Mouse (Mus musculus) heart, postnatal 4 days (tissue): ENCODE measurements around the gene Hibadh. TPM values are rescaled to one million over a fixed set of nuclear protein-coding genes. Genes with fewer than 3 reads are reported as not detected.

ENCODE experiments used
- DNase-seq: peaks from one replicate; pipeline ENCODE4 v3.0.0; 2021
- total RNA-seq, 2 experiments: library from RNA; stranded (reverse); gene quantifications; 2 replicates each; pipeline ENCODE4 v1.2.3; 2021

Hibadh gene
- total RNA-seq, 2 experiments from 2014 or later, result 126 to 131 TPM

GRCm38 (mm10) chr6:52567327-52568299 lies 72.6 kb downstream of the Hibadh start:
- no peak for DNase-seq

- DNase-seq, result no peak
Measured at GRCm38 (mm10) chr6:52565210-52565609, 75.0 kb downstream of the Hibadh start.

DNA sequence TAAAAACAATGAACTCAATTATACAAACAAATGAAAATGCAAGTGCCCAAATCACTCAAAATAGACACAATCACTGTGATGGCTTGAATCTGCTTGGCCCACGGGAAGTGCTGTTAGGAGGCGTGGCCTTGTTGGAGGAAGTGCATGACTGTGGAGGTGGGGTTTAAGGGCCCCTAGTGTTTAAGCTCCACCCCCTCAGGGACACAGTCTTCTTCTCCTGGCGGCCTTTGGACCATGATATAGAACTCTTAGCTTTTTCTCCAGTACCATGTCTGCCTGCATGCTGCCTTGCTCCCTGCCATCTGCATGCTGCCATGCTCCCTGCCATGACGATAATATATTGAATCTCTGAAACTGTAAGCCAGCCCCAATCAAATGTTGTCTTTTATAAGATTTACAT lies 77.2 kb downstream of the Hibadh start:
- DNase-seq, result no peak

GRCm38 (mm10) chr6:52559041-52559440 lies 81.1 kb downstream of the Hibadh start:
- DNase-seq, result no peak

DNA sequence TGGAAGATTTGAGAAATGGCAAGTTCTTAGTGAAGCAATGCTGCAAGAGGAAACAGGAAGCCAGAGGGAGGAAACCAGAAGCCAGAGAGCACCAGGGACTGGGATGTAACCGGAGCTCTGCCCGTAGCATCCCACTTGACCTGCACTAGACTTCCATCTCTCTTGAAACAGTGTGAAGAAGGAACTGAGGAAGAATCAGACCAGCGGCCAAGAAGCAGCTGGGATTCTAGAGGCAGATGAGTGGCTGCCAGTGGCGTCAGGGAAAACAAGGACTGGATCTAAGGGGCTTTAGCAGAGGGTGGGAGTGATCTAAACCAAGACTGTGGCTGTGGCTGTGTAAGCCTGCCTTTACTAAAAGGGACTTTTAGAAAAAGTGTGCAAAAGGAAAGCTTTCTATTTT lies 95.8 kb downstream of the Hibadh start:
- DNase-seq, result peak; percentile 14

- DNase-seq, result no peak
Measured at GRCm38 (mm10) chr6:52542464-52542863, 97.7 kb downstream of the Hibadh start.

DNA sequence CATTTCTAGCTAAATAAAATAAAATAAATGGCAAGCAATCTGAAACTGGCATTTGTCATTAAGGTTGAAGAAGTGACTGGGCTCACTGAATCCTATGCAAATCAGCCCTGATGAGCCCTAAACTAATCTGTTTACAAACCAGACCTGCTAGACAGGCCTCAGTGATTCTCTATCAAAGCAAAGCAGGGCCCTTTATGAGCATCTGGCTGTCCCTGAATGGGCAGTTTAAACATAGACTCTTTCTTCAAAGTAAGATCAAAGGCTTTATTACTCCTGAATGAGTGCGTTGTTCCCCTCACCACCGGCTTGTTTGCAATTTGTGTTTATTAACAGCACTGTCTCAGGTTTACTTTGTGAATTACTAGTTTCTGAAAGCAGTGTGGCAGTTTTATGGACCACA lies 100.3 kb downstream of the Hibadh start:
- DNase-seq, result no peak

DNA sequence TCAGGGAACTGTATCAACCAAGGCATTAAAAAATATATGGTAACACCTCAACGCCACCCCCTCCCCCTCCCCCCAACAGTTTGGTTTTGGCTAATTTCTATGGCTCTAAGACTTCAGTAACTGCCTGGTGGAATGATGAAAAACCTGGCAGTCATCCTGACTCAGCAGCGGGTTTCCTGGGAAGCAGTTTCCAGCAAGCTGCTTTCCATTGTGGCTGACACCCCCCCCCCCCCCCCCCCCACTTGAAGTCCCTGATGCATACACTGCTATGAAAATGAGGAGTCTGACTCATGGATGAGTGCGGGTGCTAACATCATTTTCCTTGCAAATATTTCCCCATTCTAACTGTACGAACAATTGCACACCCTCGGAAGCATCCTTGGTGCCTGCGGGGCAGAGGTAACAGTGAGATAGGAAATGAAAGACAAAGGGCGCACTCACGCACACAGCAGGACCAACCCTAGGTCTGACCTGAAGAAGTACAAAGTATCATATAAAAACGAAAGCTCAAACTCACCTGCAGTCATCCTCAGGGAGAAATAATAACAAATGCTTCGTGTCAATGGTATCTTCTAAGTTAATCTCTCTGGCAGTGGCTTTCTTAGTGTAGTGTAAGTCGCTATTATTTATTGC lies 105.0 kb downstream of the Hibadh start:
- DNase-seq, result no peak

DNA sequence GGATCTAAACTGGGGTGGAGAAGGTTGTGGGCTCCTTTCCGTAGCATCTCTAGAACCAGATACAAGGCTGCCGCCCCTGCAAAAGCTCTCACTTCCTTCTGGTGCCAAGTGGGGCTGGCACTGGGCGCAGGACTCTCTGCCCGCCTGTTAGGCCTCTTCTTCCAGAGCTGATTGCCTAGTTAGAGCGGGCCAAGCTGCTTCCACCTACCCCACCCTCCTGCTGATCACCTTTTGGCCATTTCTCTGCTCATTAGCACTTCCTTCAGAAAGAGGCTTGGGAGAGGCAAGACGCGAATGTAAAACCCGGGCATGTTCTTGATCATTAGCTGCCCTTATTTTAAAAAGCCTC lies 108.1 kb downstream of the Hibadh start:
- DNase-seq, result no peak

DNA sequence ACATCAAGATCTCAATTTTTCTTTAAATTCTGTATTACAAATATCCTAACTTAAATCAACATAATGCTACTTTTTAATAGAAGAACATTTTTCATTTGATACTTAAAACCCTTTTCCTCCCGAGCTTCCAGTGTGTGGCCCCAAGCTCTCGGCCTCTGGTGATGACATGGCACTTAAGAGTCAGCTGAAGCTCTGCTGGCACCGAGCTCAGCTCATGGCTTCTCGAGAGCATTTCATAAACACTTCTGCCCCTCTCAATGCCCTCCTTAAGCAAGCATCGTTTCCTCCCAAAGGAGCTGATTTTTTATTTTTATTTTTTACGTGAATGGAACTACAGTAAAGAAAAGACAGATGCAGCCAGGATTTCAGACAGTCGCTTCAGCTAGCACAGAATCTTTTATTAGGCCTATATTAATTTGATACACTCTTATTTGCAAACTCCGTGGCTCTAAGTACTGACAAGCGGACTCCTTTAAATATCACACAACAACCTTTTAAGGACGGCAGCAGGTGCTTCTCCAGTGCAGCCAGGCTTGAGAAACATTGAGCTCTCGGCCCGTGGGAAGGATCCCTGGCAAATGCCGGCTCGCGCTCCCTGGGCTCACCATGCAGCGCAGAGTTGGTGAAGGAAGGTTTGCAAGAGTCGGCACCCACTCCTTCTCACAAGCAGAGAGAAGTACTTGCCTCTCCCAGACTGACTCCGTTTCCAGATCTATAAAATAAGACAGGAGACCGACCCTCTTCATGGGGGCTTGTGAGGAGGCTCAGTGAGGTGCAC lies 108.6 kb downstream of the Hibadh start:
- peak; percentile 9 for DNase-seq

DNA sequence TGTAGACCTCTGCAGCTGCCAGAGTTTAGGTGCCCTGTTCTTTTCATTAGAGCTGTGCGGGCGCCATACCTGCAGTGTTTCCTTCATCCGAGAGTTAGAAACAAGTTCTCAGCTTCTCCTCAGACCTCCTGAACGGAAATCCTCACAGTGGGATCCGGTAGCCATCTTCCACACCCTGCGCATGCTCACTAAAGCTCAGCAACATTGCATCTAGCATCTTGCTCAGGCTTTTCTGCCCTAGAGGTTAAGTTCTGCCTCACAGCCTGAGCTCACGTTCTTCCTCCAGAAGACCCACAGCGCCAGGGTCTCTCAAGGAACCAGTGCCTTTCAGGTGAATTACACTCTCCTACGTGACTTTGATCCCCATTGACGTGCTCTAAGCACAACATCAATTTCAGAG lies 109.3 kb downstream of the Hibadh start:
- DNase-seq, result no peak

- DNase-seq, result no peak
Measured at GRCm38 (mm10) chr6:52524226-52524625, 116.0 kb downstream of the Hibadh start.

GRCm38 (mm10) chr6:52518704-52519103 lies 121.5 kb downstream of the Hibadh start:
- DNase-seq, result no peak

- DNase-seq, result no peak
Measured at GRCm38 (mm10) chr6:52517272-52517671, 122.9 kb downstream of the Hibadh start.

- no peak for DNase-seq
Measured at GRCm38 (mm10) chr6:52513876-52514405, 126.2 kb downstream of the Hibadh start.

GRCm38 (mm10) chr6:52508789-52509188 lies 131.4 kb downstream of the Hibadh start:
- no peak for DNase-seq

DNA sequence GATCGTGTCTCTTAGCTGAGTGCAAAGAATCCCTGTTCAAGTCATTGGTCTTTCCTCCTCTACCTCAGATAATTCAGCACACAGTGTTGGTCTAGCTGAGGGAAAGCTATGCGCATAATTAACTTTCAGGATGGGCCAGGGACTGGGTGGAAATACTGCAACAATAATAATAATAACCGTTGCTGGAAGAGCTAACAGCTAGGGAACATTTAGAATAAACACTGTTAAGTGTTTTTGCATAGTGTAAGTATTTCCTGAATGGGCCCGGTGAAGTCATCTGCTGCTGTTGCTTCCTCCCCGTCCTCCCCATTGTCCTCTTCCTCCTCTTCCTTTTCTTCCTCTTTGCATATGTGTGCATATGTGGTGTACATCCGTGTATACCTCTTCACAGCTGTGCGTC lies 132.2 kb downstream of the Hibadh start:
- DNase-seq, result no peak

DNA sequence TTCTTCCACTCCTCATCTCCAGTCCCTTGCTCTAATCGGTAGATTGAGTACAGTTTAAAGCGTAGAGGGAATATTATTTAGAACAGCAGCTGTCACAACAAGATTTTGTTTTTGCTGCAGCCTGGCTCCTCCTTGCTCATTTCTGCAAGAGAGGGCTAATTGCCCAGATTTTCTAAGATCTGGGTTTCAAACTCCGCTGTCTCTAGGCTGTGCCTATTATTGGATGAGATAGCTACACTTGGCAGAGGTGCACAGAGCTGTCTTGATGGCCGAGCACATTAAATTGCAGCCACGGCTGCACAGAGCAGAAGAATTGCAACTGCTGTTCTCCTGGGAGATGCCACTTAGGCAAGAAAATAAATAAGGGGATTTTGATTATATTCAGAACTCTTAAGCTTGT lies 133.0 kb downstream of the Hibadh start:
- DNase-seq, result no peak

DNA sequence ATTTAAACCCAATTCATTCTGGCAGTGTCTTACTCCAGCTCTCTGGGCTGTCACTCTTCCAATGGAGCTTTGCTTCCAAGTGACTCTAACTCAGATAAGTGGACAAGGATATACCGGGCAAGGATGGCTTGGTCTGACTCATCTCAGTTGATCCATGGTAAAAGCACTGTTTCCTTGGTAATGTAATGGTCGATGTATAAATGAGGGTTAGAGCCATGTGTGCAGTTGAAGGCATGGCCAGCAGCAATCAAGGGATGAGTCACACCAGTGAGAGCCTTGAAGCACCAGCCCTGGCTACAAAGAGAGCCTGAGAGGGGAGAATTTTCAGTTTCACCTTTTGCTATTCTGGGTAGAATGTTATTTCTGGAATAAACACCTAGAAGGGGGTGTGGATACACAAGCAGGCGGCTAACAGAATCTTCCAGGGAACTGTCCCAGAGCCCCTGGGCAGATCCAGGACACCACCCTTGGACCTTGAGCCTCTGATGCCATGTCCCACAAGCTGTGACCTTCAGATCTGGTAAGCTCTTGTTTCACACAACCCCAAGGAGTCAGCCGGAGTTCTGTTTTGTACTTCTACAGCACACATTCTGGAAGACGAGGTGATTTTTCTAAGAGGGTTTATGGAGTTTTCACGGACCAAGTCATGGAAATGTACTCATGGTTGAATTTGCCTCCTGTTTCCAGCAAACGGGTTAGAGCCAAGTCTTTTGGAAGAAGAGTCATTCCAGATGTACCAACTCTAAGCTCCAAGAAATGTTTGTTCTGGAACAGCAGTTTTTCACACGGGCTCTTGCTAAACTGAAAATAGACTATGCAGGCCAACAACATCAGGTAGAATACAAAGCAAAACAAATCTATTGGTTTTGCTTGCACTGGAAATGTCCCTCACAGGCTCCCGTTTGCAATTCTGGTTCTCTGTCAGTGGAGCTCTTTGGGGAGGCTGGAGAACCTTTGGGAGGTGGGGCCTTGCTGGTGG lies 134.1 kb downstream of the Hibadh start:
- no peak for DNase-seq

DNA sequence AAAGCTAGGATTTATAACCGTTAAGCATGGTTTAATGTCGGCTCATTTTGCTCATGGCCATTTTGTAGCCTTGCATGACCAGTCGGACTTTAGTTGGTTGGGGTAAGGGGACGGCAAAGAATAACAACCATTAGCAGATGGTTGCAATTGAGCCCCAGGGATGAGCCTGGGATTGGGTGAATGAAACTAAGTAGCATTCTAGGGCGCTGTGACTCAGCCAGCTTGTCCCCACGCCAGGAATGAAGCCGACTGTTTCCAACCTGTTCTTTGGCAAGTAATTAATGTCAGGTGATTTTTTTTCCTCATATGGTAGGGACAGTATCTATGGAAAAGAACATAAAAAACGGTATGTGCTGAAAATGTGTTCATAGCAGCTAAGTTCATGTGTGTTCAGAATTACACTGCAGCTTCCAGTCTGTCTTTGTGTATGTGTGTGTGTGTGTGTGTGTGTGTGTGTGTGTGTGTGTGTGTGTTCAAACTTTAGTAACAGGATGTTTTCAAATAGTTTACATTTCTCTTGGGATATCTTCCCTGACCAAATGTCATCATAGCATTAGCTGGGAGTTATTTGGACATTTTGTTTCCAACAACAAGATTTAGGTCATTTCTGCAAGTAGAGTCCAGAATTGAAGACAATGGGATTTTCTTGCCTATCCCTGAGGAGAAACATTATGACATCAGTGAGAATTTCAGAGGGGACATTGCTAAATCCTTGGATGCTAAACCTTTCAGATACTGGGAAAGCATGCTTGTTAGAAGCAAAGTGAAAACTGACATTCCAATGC lies 135.3 kb downstream of the Hibadh start:
- DNase-seq, result peak; percentile 40

GRCm38 (mm10) chr6:52502986-52503385 lies 137.2 kb downstream of the Hibadh start:
- no peak for DNase-seq
